Mouse (Mus musculus) mesoderm, embryonic 11.5 days (tissue): ENCODE results near the gene Rps6kb1.

Source experiments
- DNase-seq: peaks from one replicate; pipeline ENCODE4 v3.0.0-alpha.2; 2012; ENCODE audit warnings: low read depth, low spot score

The Rps6kb1 gene

GRCm38 (mm10) chr11:86471785-86472184 is 72.8 kb downstream of the Rps6kb1 start:
- no peak for DNase-seq

DNA sequence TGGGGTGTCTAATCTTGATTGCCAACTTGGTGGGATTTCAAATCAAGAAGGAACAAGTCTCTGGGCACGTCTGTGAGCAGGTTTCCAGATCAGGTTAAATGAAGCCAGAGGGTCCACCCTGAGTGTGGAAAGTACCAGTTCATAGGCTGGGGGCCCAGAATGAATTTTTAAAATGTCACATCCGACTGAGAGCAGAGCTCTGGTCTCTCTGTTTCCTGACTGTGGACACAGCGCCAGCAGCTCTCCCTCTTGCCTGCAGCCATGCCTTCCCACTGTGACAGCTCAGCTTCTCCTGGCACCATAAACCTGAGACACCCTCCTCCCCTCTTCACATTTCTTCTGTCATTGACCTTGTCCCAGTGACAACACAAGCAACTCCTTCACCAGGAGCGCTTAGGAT is 75.6 kb downstream of the Rps6kb1 start:
- DNase-seq: no peak

DNA sequence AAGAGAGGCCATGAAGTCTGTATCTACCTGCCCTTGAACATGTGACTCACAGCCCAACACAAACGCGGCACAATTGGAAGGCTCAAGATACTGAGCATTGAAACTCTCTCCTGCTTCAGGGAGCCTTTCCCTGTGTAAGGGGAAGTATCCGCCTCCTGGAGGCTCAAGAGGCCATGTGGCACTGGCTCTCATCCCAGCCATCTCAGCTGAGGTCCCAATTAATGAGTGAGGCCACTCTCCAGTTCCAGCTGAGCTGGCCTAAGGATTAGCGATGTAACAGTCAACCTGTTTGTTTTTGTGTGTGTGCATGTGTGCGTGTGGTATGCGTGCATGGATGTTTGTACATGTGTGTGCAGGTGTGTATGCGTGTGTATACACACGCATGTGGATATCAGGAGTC is 76.3 kb downstream of the Rps6kb1 start:
- no peak for DNase-seq

DNA sequence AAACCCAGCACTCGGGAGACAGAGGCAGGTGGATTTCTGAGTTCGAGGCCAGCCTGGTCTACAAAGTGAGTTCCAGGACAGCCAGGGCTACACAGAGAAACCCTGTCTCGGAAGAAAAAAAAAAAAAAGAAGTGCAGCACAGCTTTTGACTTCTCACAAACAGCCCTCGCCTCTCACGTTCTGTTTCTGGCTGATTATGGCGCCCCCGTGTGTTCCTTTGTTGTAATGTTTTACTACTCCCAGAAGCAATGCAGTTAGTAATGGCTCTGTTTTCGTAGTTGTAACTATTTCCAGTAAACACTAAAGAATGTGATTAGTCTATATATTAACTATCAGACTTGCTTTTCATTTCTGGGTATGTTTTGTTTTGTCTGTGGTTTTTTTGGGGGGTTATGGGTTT is 80.3 kb downstream of the Rps6kb1 start:
- DNase-seq: peak; percentile 84

GRCm38 (mm10) chr11:86462579-86462978 is 82.0 kb downstream of the Rps6kb1 start:
- DNase-seq: no peak

DNA sequence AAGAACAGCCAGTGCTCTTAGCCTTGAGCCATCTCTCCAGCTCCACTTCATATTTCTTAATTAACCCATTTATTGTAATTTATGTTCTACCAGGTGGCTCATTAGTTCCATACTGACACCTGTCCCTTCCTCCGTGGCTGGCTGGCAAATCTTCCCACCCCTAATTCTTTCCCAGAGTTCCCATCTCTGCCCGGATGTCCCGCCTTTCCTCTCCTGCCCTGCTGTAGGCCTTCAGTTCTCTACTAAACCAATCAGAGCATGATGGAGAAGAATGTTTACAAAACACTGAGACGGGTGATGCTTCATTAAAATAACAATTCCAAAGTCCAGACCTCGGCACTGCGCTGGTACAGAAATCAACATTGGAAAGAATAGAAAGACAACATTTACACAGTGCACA is 85.7 kb downstream of the Rps6kb1 start:
- no peak for DNase-seq

GRCm38 (mm10) chr11:86457545-86457944 is 87.1 kb downstream of the Rps6kb1 start:
- DNase-seq: no peak

GRCm38 (mm10) chr11:86453991-86454390 is 90.6 kb downstream of the Rps6kb1 start:
- DNase-seq: no peak
